Mouse (Mus musculus): ENCODE data around the gene Exoc4. TPM values are rescaled to one million over a fixed set of nuclear protein-coding genes. Genes with fewer than 3 reads are reported as not detected.

Exoc4 gene
- polyA plus RNA-seq, 1 experiment from 2014 or later = 25.4 TPM

DNA sequence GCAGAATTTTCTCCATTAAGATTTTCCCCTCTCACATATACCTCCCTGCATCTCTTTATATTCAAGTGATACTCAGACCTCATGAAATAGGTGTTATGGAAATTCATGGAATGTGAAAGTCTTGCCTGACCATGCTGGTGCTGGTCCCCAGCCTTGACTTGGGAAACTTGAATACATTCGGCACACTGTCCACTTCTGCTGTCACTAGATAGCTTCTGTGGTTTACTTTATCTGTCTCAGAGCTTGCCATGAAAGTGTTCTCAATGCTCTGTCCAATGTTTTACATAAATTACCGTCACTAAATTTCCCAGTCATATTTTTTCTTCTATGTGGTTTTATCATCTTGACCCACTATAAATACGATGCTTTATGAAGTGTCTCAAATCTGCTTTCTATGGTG, 552.4 kb downstream of the Exoc4 start:
- no peak overlapping the region for H3K4me3 ChIP-seq (ENCODE audit: low read depth, low read length)
- no peak overlapping the region for H3K9ac ChIP-seq (ENCODE audit: low read length)
- ATAC-seq (ENCODE audit: insufficient read depth, low FRiP score, low TSS enrichment) (no peak), DNase-seq (ENCODE audit: low spot score) (no peak)
- H3K9me3 ChIP-seq (ENCODE audit: control insufficient read depth, low read length) = no peaks in the 10 kb centered on the region
- WGBS = 96% methylated on average over 3 of the region's 3 CpGs
- H3K27ac ChIP-seq (ENCODE audit: low read depth, low read length) = no peak overlapping the region
- no peaks in the 10 kb centered on the region for H3K27me3 ChIP-seq (ENCODE audit: control insufficient read depth, insufficient read depth, low read length)
- no peaks in the 10 kb centered on the region for H3K4me1 ChIP-seq (ENCODE audit: control insufficient read depth, insufficient read depth, low read length)
- no peaks in the 10 kb centered on the region for H3K36me3 ChIP-seq (ENCODE audit: control insufficient read depth, insufficient read depth, low read length)
- H3K4me2 ChIP-seq (ENCODE audit: low read depth) = no peak overlapping the region

DNA sequence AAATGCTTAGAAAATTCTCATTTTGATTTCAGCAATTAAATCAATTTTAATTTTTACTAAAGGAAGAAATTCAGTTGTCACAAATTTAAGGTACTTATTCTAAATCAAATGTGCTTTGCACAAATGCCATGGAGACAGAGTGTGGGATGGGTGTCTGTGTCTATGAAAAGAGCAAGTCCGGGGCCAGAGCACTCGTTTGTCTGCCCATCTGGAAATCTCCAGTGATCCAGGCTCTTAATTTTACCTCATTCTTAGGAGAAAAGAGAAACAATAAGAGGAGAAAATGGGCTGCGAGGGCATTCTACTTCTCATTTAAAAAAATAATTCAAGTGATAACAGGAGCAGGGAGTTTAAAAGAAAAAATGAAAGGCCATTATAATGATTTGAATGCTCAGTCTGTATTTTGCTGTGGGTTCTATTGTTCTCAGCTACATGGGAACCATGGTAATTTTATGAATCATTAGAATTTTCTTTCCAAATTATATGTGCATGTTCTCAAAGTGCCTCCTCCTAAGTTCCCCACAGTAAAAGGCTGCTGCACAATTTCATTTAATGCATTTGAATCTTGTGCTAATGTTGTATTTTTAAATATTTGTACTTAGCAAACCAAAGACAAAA, 554.7 kb downstream of the Exoc4 start:
- Histone ChIP-seq H3K36me3 (ENCODE audit: control insufficient read depth, insufficient read depth, low read length) (no peaks in the 10 kb centered on the region), H3K4me2 (ENCODE audit: low read depth) (no peak overlapping the region), H3K9ac (ENCODE audit: low read length) (no peak overlapping the region), H3K9me3 (ENCODE audit: control insufficient read depth, low read length) (no peaks in the 10 kb centered on the region), H3K27me3 (ENCODE audit: control insufficient read depth, insufficient read depth, low read length) (no peaks in the 10 kb centered on the region), H3K4me3 (ENCODE audit: low read depth, low read length) (no peak overlapping the region), H3K27ac (ENCODE audit: low read depth, low read length) (no peak overlapping the region), H3K4me1 (ENCODE audit: control insufficient read depth, insufficient read depth, low read length) (no peaks in the 10 kb centered on the region)
- DNase-seq (ENCODE audit: low spot score) = no peak
- 42% methylated on average over 3 of the region's 3 CpGs for WGBS
- no peak for ATAC-seq (ENCODE audit: insufficient read depth, low FRiP score, low TSS enrichment)

DNA sequence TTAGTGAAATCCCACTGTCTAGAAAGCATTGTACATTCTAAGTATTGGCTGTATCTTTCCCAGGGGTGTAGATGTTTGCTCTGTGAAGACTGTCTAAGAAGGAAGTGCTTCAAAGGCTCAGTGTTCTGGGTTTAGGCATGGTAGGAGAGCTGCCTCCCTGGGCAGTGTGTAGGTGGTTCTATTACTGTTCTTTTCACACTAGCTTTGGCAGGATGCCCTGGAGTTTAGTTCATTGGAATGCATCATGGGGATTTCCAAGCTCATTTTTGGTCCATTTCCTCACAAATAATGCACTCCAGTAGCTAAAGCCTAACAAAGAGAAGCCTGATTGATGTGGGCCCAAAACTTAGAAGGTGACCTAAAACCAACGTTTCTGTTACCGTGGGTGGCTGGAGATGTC, 555.9 kb downstream of the Exoc4 start:
- Histone ChIP-seq H3K4me3 (ENCODE audit: low read depth, low read length) (no peak overlapping the region), H3K4me2 (ENCODE audit: low read depth) (no peak overlapping the region), H3K27ac (ENCODE audit: low read depth, low read length) (no peak overlapping the region), H3K9me3 (ENCODE audit: control insufficient read depth, low read length) (no peaks in the 10 kb centered on the region), H3K4me1 (ENCODE audit: control insufficient read depth, insufficient read depth, low read length) (no peaks in the 10 kb centered on the region), H3K9ac (ENCODE audit: low read length) (no peak overlapping the region), H3K36me3 (ENCODE audit: control insufficient read depth, insufficient read depth, low read length) (no peaks in the 10 kb centered on the region), H3K27me3 (ENCODE audit: control insufficient read depth, insufficient read depth, low read length) (no peaks in the 10 kb centered on the region)
- WGBS = 80% methylated on average over 2 of the region's 2 CpGs
- DNase-seq (ENCODE audit: low spot score) (no peak), ATAC-seq (ENCODE audit: insufficient read depth, low FRiP score, low TSS enrichment) (no peak)

DNA sequence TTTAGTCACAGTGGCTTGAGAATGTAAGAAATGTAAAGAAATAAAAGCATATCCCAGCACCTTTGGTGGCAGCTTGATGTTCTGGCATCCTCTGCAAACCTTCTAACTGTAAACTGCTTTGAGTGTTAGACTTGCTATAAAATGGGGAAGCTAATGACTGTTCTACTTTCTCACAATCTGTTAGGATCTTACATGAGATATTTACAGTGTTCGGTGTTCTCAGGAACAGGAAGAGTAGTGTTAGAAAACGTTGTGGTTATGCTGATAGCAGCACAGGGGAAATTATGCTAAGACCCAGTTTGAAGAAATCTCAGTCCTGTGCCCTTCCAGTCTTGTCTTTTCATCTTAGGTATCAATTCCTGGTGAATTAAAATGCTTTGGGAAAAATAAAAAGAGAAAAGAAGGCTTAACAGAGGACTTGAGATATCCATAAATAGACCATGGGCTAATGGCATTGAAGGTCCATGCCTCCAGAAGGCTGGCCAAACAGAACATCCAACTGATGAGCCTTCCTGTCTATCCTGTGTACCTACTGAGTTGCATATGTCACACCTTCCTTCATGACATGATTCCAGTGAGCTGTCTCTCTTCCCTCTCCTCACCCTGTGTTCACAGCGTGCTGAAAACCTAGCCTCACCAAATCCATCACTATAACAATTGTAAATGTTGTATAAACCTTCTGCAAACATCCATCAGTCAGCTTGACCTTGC, 557.3 kb downstream of the Exoc4 start:
- H3K9me3 ChIP-seq (ENCODE audit: control insufficient read depth, low read length) = no peaks in the 10 kb centered on the region
- no peaks in the 10 kb centered on the region for H3K27me3 ChIP-seq (ENCODE audit: control insufficient read depth, insufficient read depth, low read length)
- no peak overlapping the region for H3K9ac ChIP-seq (ENCODE audit: low read length)
- H3K4me2 ChIP-seq (ENCODE audit: low read depth) = no peak overlapping the region
- ATAC-seq (ENCODE audit: insufficient read depth, low FRiP score, low TSS enrichment) (no peak), DNase-seq (ENCODE audit: low spot score) (no peak)
- H3K36me3 ChIP-seq (ENCODE audit: control insufficient read depth, insufficient read depth, low read length) = no peaks in the 10 kb centered on the region
- no peak overlapping the region for H3K27ac ChIP-seq (ENCODE audit: low read depth, low read length)
- no peaks in the 10 kb centered on the region for H3K4me1 ChIP-seq (ENCODE audit: control insufficient read depth, insufficient read depth, low read length)
- no peak overlapping the region for H3K4me3 ChIP-seq (ENCODE audit: low read depth, low read length)
- 87% methylated on average over 3 of the region's 3 CpGs for WGBS

- H3K9me3 ChIP-seq (ENCODE audit: control insufficient read depth, low read length) = no peaks in the 10 kb centered on the region
- H3K9ac ChIP-seq (ENCODE audit: low read length) = no peak overlapping the region
- no peaks in the 10 kb centered on the region for H3K4me1 ChIP-seq (ENCODE audit: control insufficient read depth, insufficient read depth, low read length)
- no peak overlapping the region for H3K4me2 ChIP-seq (ENCODE audit: low read depth)
- H3K27ac ChIP-seq (ENCODE audit: low read depth, low read length) = no peak overlapping the region
- no peaks in the 10 kb centered on the region for H3K36me3 ChIP-seq (ENCODE audit: control insufficient read depth, insufficient read depth, low read length)
- WGBS = 72% methylated on average over 2 of the region's 2 CpGs
- DNase-seq (ENCODE audit: low spot score) = no peak
- no peak overlapping the region for H3K4me3 ChIP-seq (ENCODE audit: low read depth, low read length)
- H3K27me3 ChIP-seq (ENCODE audit: control insufficient read depth, insufficient read depth, low read length) = no peaks in the 10 kb centered on the region
- ATAC-seq (ENCODE audit: insufficient read depth, low FRiP score, low TSS enrichment) = no peak
Observed at GRCm38 (mm10) chr6:33814386-33814785, 565.5 kb downstream of the Exoc4 start.

DNA sequence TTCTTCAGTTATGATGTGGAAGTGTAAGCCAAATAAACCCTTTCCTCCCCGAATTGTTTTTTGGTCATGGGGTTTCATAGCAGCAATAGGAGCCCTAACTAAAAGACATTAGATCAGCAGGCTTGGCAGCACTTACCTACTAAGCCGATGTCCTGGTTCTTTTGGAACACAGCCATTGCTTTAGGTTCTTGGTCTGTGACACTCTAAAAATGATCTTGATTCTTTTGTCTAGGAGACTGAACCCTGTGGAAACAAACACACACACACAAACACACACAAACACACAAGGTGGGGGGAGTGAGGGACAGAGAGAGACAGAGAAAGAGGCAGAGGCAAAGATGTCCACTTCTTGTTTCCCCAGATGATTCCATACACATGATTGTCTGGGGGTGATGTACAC, 574.3 kb downstream of the Exoc4 start:
- no peak for DNase-seq (ENCODE audit: low spot score)
- 87% methylated on average over 2 of the region's 2 CpGs for WGBS

GRCm38 (mm10) chr6:33823777-33824302, 575.0 kb downstream of the Exoc4 start:
- Histone ChIP-seq H3K4me3 (ENCODE audit: low read depth, low read length) (no peak overlapping the region), H3K27ac (ENCODE audit: low read depth, low read length) (no peak overlapping the region), H3K27me3 (ENCODE audit: control insufficient read depth, insufficient read depth, low read length) (no peaks in the 10 kb centered on the region), H3K4me1 (ENCODE audit: control insufficient read depth, insufficient read depth, low read length) (no peaks in the 10 kb centered on the region), H3K4me2 (ENCODE audit: low read depth) (no peak overlapping the region), H3K9ac (ENCODE audit: low read length) (no peak overlapping the region), H3K36me3 (ENCODE audit: control insufficient read depth, insufficient read depth, low read length) (no peaks in the 10 kb centered on the region), H3K9me3 (ENCODE audit: control insufficient read depth, low read length) (no peaks in the 10 kb centered on the region)
- WGBS = 82% methylated on average over 6 of the region's 6 CpGs
- ATAC-seq (ENCODE audit: insufficient read depth, low FRiP score, low TSS enrichment) (no peak), DNase-seq (ENCODE audit: low spot score) (no peak)

More for the DNA sequence above, 574.3 kb downstream of the Exoc4 start:
- no peak overlapping the region for H3K27ac ChIP-seq (ENCODE audit: low read depth, low read length)
- H3K4me3 ChIP-seq (ENCODE audit: low read depth, low read length) = no peak overlapping the region
- no peak overlapping the region for H3K4me2 ChIP-seq (ENCODE audit: low read depth)
- H3K27me3 ChIP-seq (ENCODE audit: control insufficient read depth, insufficient read depth, low read length) = no peaks in the 10 kb centered on the region
- H3K4me1 ChIP-seq (ENCODE audit: control insufficient read depth, insufficient read depth, low read length) = no peaks in the 10 kb centered on the region
- no peaks in the 10 kb centered on the region for H3K9me3 ChIP-seq (ENCODE audit: control insufficient read depth, low read length)
- H3K36me3 ChIP-seq (ENCODE audit: control insufficient read depth, insufficient read depth, low read length) = no peaks in the 10 kb centered on the region
- no peak for ATAC-seq (ENCODE audit: insufficient read depth, low FRiP score, low TSS enrichment)
- no peak overlapping the region for H3K9ac ChIP-seq (ENCODE audit: low read length)

- WGBS = 63% methylated on average over 6 of the region's 6 CpGs
- Histone ChIP-seq H3K9me3 (ENCODE audit: control insufficient read depth, low read length) (no peaks in the 10 kb centered on the region), H3K4me3 (ENCODE audit: low read depth, low read length) (no peak overlapping the region), H3K9ac (ENCODE audit: low read length) (no peak overlapping the region), H3K36me3 (ENCODE audit: control insufficient read depth, insufficient read depth, low read length) (no peaks in the 10 kb centered on the region), H3K27me3 (ENCODE audit: control insufficient read depth, insufficient read depth, low read length) (no peaks in the 10 kb centered on the region), H3K4me2 (ENCODE audit: low read depth) (no peak overlapping the region), H3K4me1 (ENCODE audit: control insufficient read depth, insufficient read depth, low read length) (no peaks in the 10 kb centered on the region), H3K27ac (ENCODE audit: low read depth, low read length) (no peak overlapping the region)
- DNase-seq (ENCODE audit: low spot score) (no peak), ATAC-seq (ENCODE audit: insufficient read depth, low FRiP score, low TSS enrichment) (no peak)
Observed at GRCm38 (mm10) chr6:33828499-33828898, 579.6 kb downstream of the Exoc4 start.

- H3K4me1 ChIP-seq (ENCODE audit: control insufficient read depth, insufficient read depth, low read length) = no peaks in the 10 kb centered on the region
- no peaks in the 10 kb centered on the region for H3K9me3 ChIP-seq (ENCODE audit: control insufficient read depth, low read length)
- H3K9ac ChIP-seq (ENCODE audit: low read length) = no peak overlapping the region
- DNase-seq (ENCODE audit: low spot score) (no peak), ATAC-seq (ENCODE audit: insufficient read depth, low FRiP score, low TSS enrichment) (no peak)
- H3K4me3 ChIP-seq (ENCODE audit: low read depth, low read length) = no peak overlapping the region
- no peak overlapping the region for H3K27ac ChIP-seq (ENCODE audit: low read depth, low read length)
- no peaks in the 10 kb centered on the region for H3K27me3 ChIP-seq (ENCODE audit: control insufficient read depth, insufficient read depth, low read length)
- WGBS = 98% methylated on average over 4 of the region's 4 CpGs
- no peaks in the 10 kb centered on the region for H3K36me3 ChIP-seq (ENCODE audit: control insufficient read depth, insufficient read depth, low read length)
- no peak overlapping the region for H3K4me2 ChIP-seq (ENCODE audit: low read depth)
Observed at GRCm38 (mm10) chr6:33829261-33829660, 580.4 kb downstream of the Exoc4 start.
